Mouse (Mus musculus): ENCODE data around the gene Mrpl58. TPM values are rescaled to one million over a fixed set of nuclear protein-coding genes. Genes with fewer than 3 reads are reported as not detected.

The Mrpl58 gene
- polyA plus RNA-seq, 1 experiment from 2014 or later, result 175 TPM

DNA sequence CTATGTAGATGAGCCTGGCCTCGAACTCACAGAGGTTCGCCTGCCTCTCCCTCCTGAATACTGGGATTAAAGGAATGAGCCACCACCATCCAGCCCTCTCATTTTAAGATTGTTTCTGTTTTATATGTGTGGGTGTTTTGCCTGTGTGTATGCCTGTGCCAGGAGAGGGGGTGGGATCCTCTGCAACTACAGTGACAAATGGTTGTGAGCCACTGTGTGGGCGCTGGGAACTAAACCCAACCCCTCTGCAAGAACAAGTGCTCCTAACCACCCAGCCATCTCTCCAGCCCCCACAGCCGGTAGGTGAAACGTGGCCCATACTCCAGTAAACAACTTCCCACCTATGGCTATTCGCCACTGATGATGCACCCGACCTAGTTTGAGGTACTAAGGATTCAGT is 12.2 kb upstream of the Mrpl58 start:
- no peak overlapping the region for H3K27ac ChIP-seq (replicated peaks; ENCODE audit: low read depth, low read length)
- H3K4me1 ChIP-seq (ENCODE audit: control insufficient read depth, insufficient read depth, low read length), result no peaks in the 10 kb centered on the region
- H3K9me3 ChIP-seq (ENCODE audit: control insufficient read depth, low read length), result no peaks in the 10 kb centered on the region
- H3K36me3 ChIP-seq (ENCODE audit: control insufficient read depth, insufficient read depth, low read length), result peaks cover 59% of the 10 kb centered on the region
- no peak overlapping the region for H3K4me2 ChIP-seq (ENCODE audit: low read depth, low read length)
- WGBS, result 91% methylated on average over 7 of the region's 7 CpGs
- DNase-seq (ENCODE audit: low spot score), result no peak
- H3K4me3 ChIP-seq (ENCODE audit: low read depth, low read length), result no peak overlapping the region
- ATAC-seq (ENCODE audit: low read depth), result no peak
- H3K27me3 ChIP-seq (replicated peaks; ENCODE audit: control insufficient read depth, insufficient read depth, low read length), result no peaks in the 10 kb centered on the region
- H3K9ac ChIP-seq (ENCODE audit: low read depth, low read length), result no peak overlapping the region

DNA sequence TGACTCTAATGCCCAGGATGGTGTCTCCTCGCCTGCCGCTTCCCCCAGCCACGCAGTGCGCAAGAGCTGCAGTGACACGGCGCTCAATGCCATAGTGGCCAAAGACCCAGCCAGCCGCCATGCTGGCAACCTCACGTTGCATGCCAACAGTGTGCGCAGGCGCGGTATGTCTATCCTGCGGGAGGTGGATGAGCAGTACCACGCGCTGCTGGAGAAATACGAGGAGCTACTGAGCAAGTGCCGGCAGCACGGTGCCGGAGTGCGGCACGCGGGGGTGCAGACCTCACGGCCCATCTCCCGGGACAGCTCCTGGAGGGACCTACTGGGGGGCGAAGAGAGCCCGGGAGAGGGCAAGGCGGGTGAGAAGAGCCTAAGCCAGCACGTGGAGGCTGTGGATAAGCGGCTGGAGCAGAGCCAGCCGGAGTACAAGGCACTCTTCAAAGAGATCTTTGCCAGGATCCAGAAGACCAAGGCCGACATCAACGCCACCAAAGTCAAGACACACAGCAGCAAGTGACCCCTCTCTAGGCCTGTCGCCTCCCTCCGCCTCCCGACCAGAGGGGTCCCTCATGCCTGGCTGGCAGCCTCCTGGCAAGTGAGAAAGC is 9.7 kb upstream of the Mrpl58 start:
- H3K4me1 ChIP-seq (ENCODE audit: control insufficient read depth, insufficient read depth, low read length), result no peaks in the 10 kb centered on the region
- ATAC-seq (ENCODE audit: low read depth), result peak; percentile 45; the same call in 1 of the 2 replicates
- no peak overlapping the region for H3K4me3 ChIP-seq (ENCODE audit: low read depth, low read length)
- no peak for DNase-seq (ENCODE audit: low spot score)
- no peak overlapping the region for H3K27ac ChIP-seq (replicated peaks; ENCODE audit: low read depth, low read length)
- H3K9ac ChIP-seq (ENCODE audit: low read depth, low read length), result no peak overlapping the region
- H3K4me2 ChIP-seq (ENCODE audit: low read depth, low read length), result no peak overlapping the region
- WGBS, result 78% methylated on average over 34 of the region's 34 CpGs
- H3K9me3 ChIP-seq (ENCODE audit: control insufficient read depth, low read length), result no peaks in the 10 kb centered on the region
- H3K27me3 ChIP-seq (replicated peaks; ENCODE audit: control insufficient read depth, insufficient read depth, low read length), result no peaks in the 10 kb centered on the region
- H3K36me3 ChIP-seq (ENCODE audit: control insufficient read depth, insufficient read depth, low read length), result peaks cover 61% of the 10 kb centered on the region

DNA sequence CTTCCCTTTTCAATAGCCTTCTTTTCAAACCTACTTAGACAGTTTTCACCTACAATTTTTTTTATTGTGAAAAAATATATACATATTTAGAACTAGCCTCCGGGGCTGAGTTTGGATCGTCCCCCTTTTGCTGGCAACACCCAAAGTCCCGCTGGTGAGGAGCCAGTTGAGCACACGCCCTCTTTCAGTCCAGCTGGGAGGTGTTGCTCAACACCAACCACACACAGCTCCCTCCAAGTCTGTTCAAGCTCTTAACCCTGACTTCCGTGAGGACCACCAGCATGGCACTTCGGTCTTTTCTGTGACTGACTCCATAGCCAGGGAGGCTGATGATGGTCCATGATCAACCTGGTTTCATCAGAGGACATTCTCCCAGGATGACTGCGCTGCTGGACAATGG is 5.5 kb upstream of the Mrpl58 start:
- H3K4me1 ChIP-seq (ENCODE audit: control insufficient read depth, insufficient read depth, low read length), result no peaks in the 10 kb centered on the region
- H3K27ac ChIP-seq (replicated peaks; ENCODE audit: low read depth, low read length), result no peak overlapping the region
- no peak for DNase-seq (ENCODE audit: low spot score)
- no peak overlapping the region for H3K4me3 ChIP-seq (ENCODE audit: low read depth, low read length)
- peaks cover 32% of the 10 kb centered on the region for H3K36me3 ChIP-seq (ENCODE audit: control insufficient read depth, insufficient read depth, low read length)
- WGBS, result 80% methylated on average over 7 of the region's 7 CpGs
- ATAC-seq (ENCODE audit: low read depth), result no peak
- H3K27me3 ChIP-seq (replicated peaks; ENCODE audit: control insufficient read depth, insufficient read depth, low read length), result no peaks in the 10 kb centered on the region
- H3K9ac ChIP-seq (ENCODE audit: low read depth, low read length), result no peak overlapping the region
- H3K9me3 ChIP-seq (ENCODE audit: control insufficient read depth, low read length), result no peaks in the 10 kb centered on the region
- no peak overlapping the region for H3K4me2 ChIP-seq (ENCODE audit: low read depth, low read length)

DNA sequence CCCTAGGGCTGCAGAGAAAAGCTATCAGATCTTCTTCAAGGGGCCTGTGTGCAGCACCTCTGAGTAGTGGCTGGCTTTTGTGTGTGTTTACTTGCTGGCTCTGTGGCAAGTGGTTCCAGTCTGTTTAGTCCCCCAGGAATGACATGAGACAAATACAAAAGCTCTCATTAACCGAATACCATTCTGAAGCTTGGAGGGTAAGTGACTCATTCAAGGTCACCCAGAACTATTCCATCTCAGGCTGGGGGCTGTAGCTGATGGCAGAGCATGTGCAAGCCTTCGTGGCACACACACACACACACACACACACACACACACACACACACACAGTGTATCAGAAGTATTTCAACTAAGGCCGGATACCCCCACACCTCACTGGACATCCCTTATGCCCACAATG is 3.4 kb upstream of the Mrpl58 start:
- Histone ChIP-seq H3K4me1 (ENCODE audit: control insufficient read depth, insufficient read depth, low read length) (peaks cover 5% of the 10 kb centered on the region; the same call in 1 of the 2 replicates), H3K27ac (replicated peaks; ENCODE audit: low read depth, low read length) (no peak overlapping the region), H3K4me3 (ENCODE audit: low read depth, low read length) (no peak overlapping the region), H3K27me3 (replicated peaks; ENCODE audit: control insufficient read depth, insufficient read depth, low read length) (no peaks in the 10 kb centered on the region), H3K4me2 (ENCODE audit: low read depth, low read length) (no peak overlapping the region), H3K9ac (ENCODE audit: low read depth, low read length) (no peak overlapping the region), H3K36me3 (ENCODE audit: control insufficient read depth, insufficient read depth, low read length) (peaks cover 14% of the 10 kb centered on the region; the same call in 1 of the 2 replicates), H3K9me3 (ENCODE audit: control insufficient read depth, low read length) (no peaks in the 10 kb centered on the region)
- WGBS, result 97% methylated on average over 2 of the region's 3 CpGs
- ATAC-seq (ENCODE audit: low read depth) (no peak), DNase-seq (ENCODE audit: low spot score) (no peak)

DNA sequence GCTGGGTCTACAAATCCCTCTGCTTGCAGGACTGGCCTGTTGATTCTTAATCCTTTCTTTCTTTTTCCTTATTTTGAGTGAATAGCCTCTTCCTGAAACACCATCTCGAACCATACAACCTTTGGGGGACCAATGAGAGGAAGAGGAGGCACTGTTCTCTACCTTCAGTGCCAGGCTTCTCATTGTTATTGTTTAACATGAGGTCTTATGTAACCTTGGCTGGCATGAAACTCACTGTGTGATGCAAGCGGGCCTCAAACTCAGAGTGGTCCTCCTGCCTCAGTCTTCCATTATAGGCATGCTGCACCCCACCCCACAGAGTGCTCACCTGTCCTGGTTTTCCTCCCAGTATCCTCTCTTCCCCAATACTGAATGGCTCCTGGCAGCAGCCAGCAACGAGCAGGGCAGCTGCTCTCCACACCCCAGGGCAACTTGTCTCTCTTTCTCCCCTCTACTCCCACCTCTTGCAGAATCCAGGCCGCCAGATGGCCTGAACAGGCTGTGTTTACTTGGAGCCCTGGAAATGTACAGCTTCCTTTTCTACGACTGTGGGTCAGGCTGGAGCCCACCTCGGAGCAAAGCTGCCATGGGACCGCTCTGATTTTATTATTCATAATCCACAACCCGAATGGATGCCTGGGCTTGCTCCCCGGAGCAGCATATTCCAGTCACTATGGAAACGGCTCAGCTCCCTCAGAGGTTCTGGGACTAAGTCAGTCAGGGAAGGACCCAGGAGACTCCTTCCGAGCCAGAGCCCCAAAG is 2.7 kb upstream of the Mrpl58 start:
- DNase-seq (ENCODE audit: low spot score) (peak; percentile 50), ATAC-seq (ENCODE audit: low read depth) (peak; percentile 23)
- Histone ChIP-seq H3K27me3 (replicated peaks; ENCODE audit: control insufficient read depth, insufficient read depth, low read length) (no peaks in the 10 kb centered on the region), H3K9me3 (ENCODE audit: control insufficient read depth, low read length) (no peaks in the 10 kb centered on the region), H3K4me1 (ENCODE audit: control insufficient read depth, insufficient read depth, low read length) (peaks cover 5% of the 10 kb centered on the region; the same call in 1 of the 2 replicates), H3K4me2 (ENCODE audit: low read depth, low read length) (no peak overlapping the region), H3K9ac (ENCODE audit: low read depth, low read length) (no peak overlapping the region), H3K4me3 (ENCODE audit: low read depth, low read length) (no peak overlapping the region), H3K36me3 (ENCODE audit: control insufficient read depth, insufficient read depth, low read length) (peaks cover 11% of the 10 kb centered on the region; the same call in 1 of the 2 replicates), H3K27ac (replicated peaks; ENCODE audit: low read depth, low read length) (no peak overlapping the region)
- 49% methylated on average over 11 of the region's 11 CpGs for WGBS

DNA sequence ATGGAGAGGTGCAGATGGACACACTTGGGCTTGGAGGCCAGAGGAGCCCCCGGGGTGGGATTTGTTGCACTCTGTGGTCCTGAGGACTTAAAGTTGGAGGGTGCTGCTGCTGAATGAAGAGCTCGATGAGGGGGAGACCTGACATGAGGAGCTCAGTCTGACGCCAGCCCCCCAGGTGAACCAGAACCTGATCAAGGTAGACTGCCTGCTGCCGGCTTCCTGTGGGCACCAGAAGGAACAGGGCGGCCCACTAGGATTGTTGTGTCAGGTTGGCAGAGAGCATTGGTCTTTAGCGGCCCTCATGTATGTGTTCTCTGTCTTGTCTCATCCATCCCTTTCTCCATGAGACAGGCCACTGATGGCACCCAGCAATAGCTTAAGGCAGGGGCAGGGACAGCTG is 2.2 kb downstream of the Mrpl58 start:
- WGBS, result 100% methylated on average over 6 of the region's 6 CpGs
- ATAC-seq (ENCODE audit: low read depth), result no peak
- H3K4me2 ChIP-seq (ENCODE audit: low read depth, low read length), result no peak overlapping the region
- H3K36me3 ChIP-seq (ENCODE audit: control insufficient read depth, insufficient read depth, low read length), result peaks cover 42% of the 10 kb centered on the region
- no peak overlapping the region for H3K27ac ChIP-seq (replicated peaks; ENCODE audit: low read depth, low read length)
- H3K27me3 ChIP-seq (replicated peaks; ENCODE audit: control insufficient read depth, insufficient read depth, low read length), result no peaks in the 10 kb centered on the region
- DNase-seq (ENCODE audit: low spot score), result no peak
- H3K4me3 ChIP-seq (ENCODE audit: low read depth, low read length), result no peak overlapping the region
- no peak overlapping the region for H3K9ac ChIP-seq (ENCODE audit: low read depth, low read length)
- peaks cover 5% of the 10 kb centered on the region; the same call in 1 of the 2 replicates for H3K4me1 ChIP-seq (ENCODE audit: control insufficient read depth, insufficient read depth, low read length)
- no peaks in the 10 kb centered on the region for H3K9me3 ChIP-seq (ENCODE audit: control insufficient read depth, low read length)

DNA sequence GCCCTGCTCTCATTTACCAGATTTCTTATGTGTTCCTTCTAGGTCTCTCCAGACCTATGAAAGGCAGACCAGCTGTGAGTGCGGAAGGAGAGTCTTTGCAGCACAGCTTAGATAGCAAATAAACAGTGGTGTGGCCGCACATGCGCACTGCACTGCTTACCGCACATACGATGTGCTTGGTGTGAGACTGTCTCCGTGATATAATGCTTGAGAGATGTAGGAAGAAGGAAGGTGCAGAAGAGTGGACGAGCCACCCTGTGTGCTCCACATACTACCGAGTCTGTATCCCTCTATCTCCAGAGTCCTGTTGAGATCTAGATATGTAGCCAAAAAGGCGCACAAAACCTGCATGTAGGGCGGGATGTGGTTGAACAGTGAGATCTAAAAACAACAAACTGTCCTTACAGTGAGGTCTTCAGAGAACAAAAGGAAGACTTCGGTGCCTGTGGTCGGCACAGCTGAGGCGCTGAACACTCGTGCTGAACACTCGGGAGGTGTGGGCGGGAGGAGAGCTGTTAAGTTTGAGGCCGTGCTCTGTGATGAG is 3.4 kb downstream of the Mrpl58 start:
- Histone ChIP-seq H3K4me1 (ENCODE audit: control insufficient read depth, insufficient read depth, low read length) (peaks cover 10% of the 10 kb centered on the region), H3K27ac (replicated peaks; ENCODE audit: low read depth, low read length) (no peak overlapping the region), H3K36me3 (ENCODE audit: control insufficient read depth, insufficient read depth, low read length) (peaks cover 48% of the 10 kb centered on the region), H3K4me2 (ENCODE audit: low read depth, low read length) (no peak overlapping the region), H3K9me3 (ENCODE audit: control insufficient read depth, low read length) (no peaks in the 10 kb centered on the region), H3K9ac (ENCODE audit: low read depth, low read length) (no peak overlapping the region), H3K27me3 (replicated peaks; ENCODE audit: control insufficient read depth, insufficient read depth, low read length) (no peaks in the 10 kb centered on the region), H3K4me3 (ENCODE audit: low read depth, low read length) (no peak overlapping the region)
- ATAC-seq (ENCODE audit: low read depth) (no peak), DNase-seq (ENCODE audit: low spot score) (no peak)
- 94% methylated on average over 17 of the region's 17 CpGs for WGBS

DNA sequence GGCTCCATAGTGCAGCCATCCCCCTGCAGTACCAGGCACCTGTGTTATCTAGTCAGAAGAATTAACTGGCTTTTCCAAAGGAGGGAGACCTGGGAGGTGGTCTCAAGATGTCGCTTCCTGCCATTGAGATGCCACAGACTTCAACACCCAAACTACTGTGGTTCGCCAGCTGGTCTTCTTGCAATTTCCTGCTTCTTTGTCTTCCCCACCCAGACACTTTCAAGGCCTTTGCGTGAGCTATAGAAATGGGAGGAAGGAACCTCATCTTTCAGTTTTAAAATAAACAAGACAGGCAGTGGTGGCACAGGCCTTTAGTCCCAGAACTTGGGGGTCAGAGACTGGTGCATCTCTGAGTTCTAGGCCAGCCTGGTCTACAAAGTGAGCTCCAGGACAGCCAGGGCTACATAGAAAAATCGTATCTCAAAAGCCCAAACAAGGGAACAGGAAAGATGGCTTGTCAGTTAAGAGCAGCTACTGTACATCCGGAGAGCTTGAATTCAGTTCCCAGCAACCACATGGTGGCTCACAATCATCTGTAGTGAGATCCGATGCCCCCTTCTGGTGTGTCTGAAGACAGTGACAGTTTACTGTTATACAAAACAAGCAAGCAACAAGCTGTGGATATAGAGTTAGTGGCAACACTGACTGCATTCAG is 4.8 kb downstream of the Mrpl58 start:
- Histone ChIP-seq H3K4me3 (ENCODE audit: low read depth, low read length) (no peak overlapping the region), H3K27ac (replicated peaks; ENCODE audit: low read depth, low read length) (no peak overlapping the region), H3K4me2 (ENCODE audit: low read depth, low read length) (no peak overlapping the region), H3K9me3 (ENCODE audit: control insufficient read depth, low read length) (no peaks in the 10 kb centered on the region), H3K4me1 (ENCODE audit: control insufficient read depth, insufficient read depth, low read length) (peaks cover 12% of the 10 kb centered on the region), H3K27me3 (replicated peaks; ENCODE audit: control insufficient read depth, insufficient read depth, low read length) (no peaks in the 10 kb centered on the region), H3K36me3 (ENCODE audit: control insufficient read depth, insufficient read depth, low read length) (peaks cover 48% of the 10 kb centered on the region), H3K9ac (ENCODE audit: low read depth, low read length) (no peak overlapping the region)
- 85% methylated on average over 6 of the region's 6 CpGs for WGBS
- DNase-seq (ENCODE audit: low spot score) (no peak), ATAC-seq (ENCODE audit: low read depth) (no peak)
